Mouse (Mus musculus): ENCODE data around the gene Gm20388. TPM values are rescaled to one million over a fixed set of nuclear protein-coding genes. Genes with fewer than 3 reads are reported as not detected.

Gm20388 gene
- polyA plus RNA-seq, 1 experiment, result 28.1 TPM

GRCm38 (mm10) chr8:123505267-123505666 is 3594.6 kb downstream of the Gm20388 start:
- no peaks in the 10 kb centered on the region for H3K4me1 ChIP-seq (ENCODE audit: control insufficient read depth, insufficient read depth, low read length)
- no peak for TF ChIP-seq EP300 (IDR thresholded peaks at IDR 0.05; ENCODE audit: insufficient read depth, low read depth, low read length)
- TF ChIP-seq POLR2A (IDR thresholded peaks at IDR 0.05; ENCODE audit: insufficient read depth, low read length), result no peak
- TF ChIP-seq CTCF (IDR thresholded peaks at IDR 0.05; ENCODE audit: low read depth, low read length), result no peak
- no peak overlapping the region for H3K4me3 ChIP-seq (ENCODE audit: low read depth, low read length)
- H3K27me3 ChIP-seq (ENCODE audit: control insufficient read depth, insufficient read depth, low read length, poor library complexity, severe bottlenecking), result no peaks in the 10 kb centered on the region
- H3K9me3 ChIP-seq (replicated peaks; ENCODE audit: control insufficient read depth, insufficient read depth, low read length, poor library complexity, severe bottlenecking), result no peaks in the 10 kb centered on the region
- H3K36me3 ChIP-seq (ENCODE audit: control insufficient read depth, insufficient read depth, low read length, poor library complexity, severe bottlenecking), result peaks cover 15% of the 10 kb centered on the region; the same call in 1 of the 2 replicates
- H3K27ac ChIP-seq (ENCODE audit: insufficient read depth, low read length), result no peak overlapping the region
- H3K9ac ChIP-seq (ENCODE audit: low read depth, poor library complexity, severe bottlenecking), result no peak overlapping the region

DNA sequence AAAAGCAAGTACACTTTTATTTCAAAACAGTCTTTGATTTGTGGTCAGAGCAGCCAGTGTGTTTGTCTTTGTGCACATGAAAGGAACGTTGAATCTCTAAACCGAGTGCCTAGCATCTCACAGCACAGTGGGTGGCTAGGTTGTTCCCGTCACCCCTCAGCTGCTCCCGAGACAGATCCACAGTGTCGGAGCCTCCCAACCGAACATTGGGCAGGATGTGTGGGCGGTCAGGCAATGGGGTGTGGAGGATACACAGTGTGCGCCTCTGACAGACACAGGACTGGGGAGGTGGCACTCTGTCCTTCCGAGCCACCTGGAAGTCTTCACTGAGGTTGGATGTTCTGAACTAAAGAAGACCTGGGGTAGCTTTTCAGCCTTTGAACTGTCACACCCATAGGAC is 3595.1 kb downstream of the Gm20388 start:
- Histone ChIP-seq H3K9me3 (replicated peaks; ENCODE audit: control insufficient read depth, insufficient read depth, low read length, poor library complexity, severe bottlenecking) (no peaks in the 10 kb centered on the region), H3K27me3 (ENCODE audit: control insufficient read depth, insufficient read depth, low read length, poor library complexity, severe bottlenecking) (no peaks in the 10 kb centered on the region), H3K36me3 (ENCODE audit: control insufficient read depth, insufficient read depth, low read length, poor library complexity, severe bottlenecking) (peaks cover 15% of the 10 kb centered on the region; the same call in 1 of the 2 replicates), H3K4me1 (ENCODE audit: control insufficient read depth, insufficient read depth, low read length) (no peaks in the 10 kb centered on the region), H3K9ac (ENCODE audit: low read depth, poor library complexity, severe bottlenecking) (no peak overlapping the region), H3K27ac (ENCODE audit: insufficient read depth, low read length) (no peak overlapping the region), H3K4me3 (ENCODE audit: low read depth, low read length) (no peak overlapping the region)
- TF ChIP-seq CTCF (IDR thresholded peaks at IDR 0.05; ENCODE audit: low read depth, low read length), result no peak
- no peak for TF ChIP-seq EP300 (IDR thresholded peaks at IDR 0.05; ENCODE audit: insufficient read depth, low read depth, low read length)
- no peak for TF ChIP-seq POLR2A (IDR thresholded peaks at IDR 0.05; ENCODE audit: insufficient read depth, low read length)

DNA sequence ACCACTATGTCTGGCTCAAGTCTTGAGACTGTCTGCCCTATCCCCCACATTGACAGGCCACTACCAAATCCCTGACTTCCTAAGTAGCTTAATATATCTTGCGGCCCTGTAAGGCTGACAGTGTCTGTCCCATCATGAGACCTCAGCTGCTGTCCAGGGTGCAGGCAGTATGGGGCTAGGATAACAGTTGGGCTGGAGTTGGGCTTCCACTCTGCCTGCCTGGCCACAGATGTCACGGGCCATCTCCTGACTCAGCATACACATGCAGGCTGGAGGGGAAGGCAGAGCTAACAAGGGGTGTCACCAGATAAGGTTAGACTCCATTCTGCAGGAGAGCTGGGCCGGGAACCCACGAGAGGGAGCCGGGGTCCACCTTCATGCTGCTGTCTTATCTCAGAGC is 3596.5 kb downstream of the Gm20388 start:
- TF ChIP-seq EP300 (IDR thresholded peaks at IDR 0.05; ENCODE audit: insufficient read depth, low read depth, low read length) (no peak), CTCF (IDR thresholded peaks at IDR 0.05; ENCODE audit: low read depth, low read length) (no peak), POLR2A (IDR thresholded peaks at IDR 0.05; ENCODE audit: insufficient read depth, low read length) (no peak)
- Histone ChIP-seq H3K27ac (ENCODE audit: insufficient read depth, low read length) (no peak overlapping the region), H3K9ac (ENCODE audit: low read depth, poor library complexity, severe bottlenecking) (no peak overlapping the region), H3K4me3 (ENCODE audit: low read depth, low read length) (no peak overlapping the region), H3K4me1 (ENCODE audit: control insufficient read depth, insufficient read depth, low read length) (no peaks in the 10 kb centered on the region), H3K27me3 (ENCODE audit: control insufficient read depth, insufficient read depth, low read length, poor library complexity, severe bottlenecking) (no peaks in the 10 kb centered on the region), H3K36me3 (ENCODE audit: control insufficient read depth, insufficient read depth, low read length, poor library complexity, severe bottlenecking) (peaks cover 4% of the 10 kb centered on the region; the same call in 1 of the 2 replicates), H3K9me3 (replicated peaks; ENCODE audit: control insufficient read depth, insufficient read depth, low read length, poor library complexity, severe bottlenecking) (no peaks in the 10 kb centered on the region)

GRCm38 (mm10) chr8:123510819-123511218 is 3600.2 kb downstream of the Gm20388 start:
- no peaks in the 10 kb centered on the region for H3K4me1 ChIP-seq (ENCODE audit: control insufficient read depth, insufficient read depth, low read length)
- H3K9me3 ChIP-seq (replicated peaks; ENCODE audit: control insufficient read depth, insufficient read depth, low read length, poor library complexity, severe bottlenecking), result no peaks in the 10 kb centered on the region
- no peak overlapping the region for H3K27ac ChIP-seq (ENCODE audit: insufficient read depth, low read length)
- 0 out of 2 replicates have a peak, but pooled peaks cover 7% of the 10 kb centered on the region for H3K27me3 ChIP-seq (ENCODE audit: control insufficient read depth, insufficient read depth, low read length, poor library complexity, severe bottlenecking)
- H3K36me3 ChIP-seq (ENCODE audit: control insufficient read depth, insufficient read depth, low read length, poor library complexity, severe bottlenecking), result no peaks in the 10 kb centered on the region
- TF ChIP-seq EP300 (IDR thresholded peaks at IDR 0.05; ENCODE audit: insufficient read depth, low read depth, low read length) (no peak), POLR2A (IDR thresholded peaks at IDR 0.05; ENCODE audit: insufficient read depth, low read length) (no peak), CTCF (IDR thresholded peaks at IDR 0.05; ENCODE audit: low read depth, low read length) (no peak)
- H3K4me3 ChIP-seq (ENCODE audit: low read depth, low read length), result no peak overlapping the region
- no peak overlapping the region for H3K9ac ChIP-seq (ENCODE audit: low read depth, poor library complexity, severe bottlenecking)

DNA sequence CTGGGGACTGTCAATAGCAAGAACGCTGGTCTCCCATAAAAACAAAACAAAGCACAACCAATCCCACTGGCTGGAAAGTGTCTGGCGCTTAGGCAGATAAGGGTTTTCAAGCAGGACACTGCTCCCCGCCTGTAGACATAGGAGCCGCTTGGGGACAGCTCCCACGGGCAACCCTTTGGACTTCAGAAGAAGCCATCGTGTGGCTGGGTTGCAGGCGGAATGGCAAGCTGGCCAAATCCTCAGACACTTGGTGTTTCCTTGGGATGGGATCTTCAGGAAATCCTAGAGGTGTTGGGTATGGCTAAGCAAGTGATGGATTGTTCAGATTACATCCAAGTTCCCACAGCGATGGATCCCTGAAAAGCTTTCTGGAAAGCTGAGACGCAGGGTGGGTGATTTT is 3603.5 kb downstream of the Gm20388 start:
- Histone ChIP-seq H3K9me3 (replicated peaks; ENCODE audit: control insufficient read depth, insufficient read depth, low read length, poor library complexity, severe bottlenecking) (no peaks in the 10 kb centered on the region), H3K36me3 (ENCODE audit: control insufficient read depth, insufficient read depth, low read length, poor library complexity, severe bottlenecking) (no peaks in the 10 kb centered on the region), H3K4me3 (ENCODE audit: low read depth, low read length) (peak overlapping the region; percentile 67), H3K9ac (ENCODE audit: low read depth, poor library complexity, severe bottlenecking) (peak overlapping the region; percentile 84), H3K27ac (ENCODE audit: insufficient read depth, low read length) (no peak overlapping the region), H3K4me1 (ENCODE audit: control insufficient read depth, insufficient read depth, low read length) (no peaks in the 10 kb centered on the region), H3K27me3 (ENCODE audit: control insufficient read depth, insufficient read depth, low read length, poor library complexity, severe bottlenecking) (0 out of 2 replicates have a peak, but pooled peaks cover 7% of the 10 kb centered on the region)
- no peak for TF ChIP-seq CTCF (IDR thresholded peaks at IDR 0.05; ENCODE audit: low read depth, low read length)
- no peak for TF ChIP-seq EP300 (IDR thresholded peaks at IDR 0.05; ENCODE audit: insufficient read depth, low read depth, low read length)
- TF ChIP-seq POLR2A (IDR thresholded peaks at IDR 0.05; ENCODE audit: insufficient read depth, low read length), result no peak

GRCm38 (mm10) chr8:123514781-123515539 is 3604.3 kb downstream of the Gm20388 start, which contains the start of gene Dbndd1:
TSS of gene Dbndd1 (minus strand) at chr8:123515463.
- H3K27me3 ChIP-seq (ENCODE audit: control insufficient read depth, insufficient read depth, low read length, poor library complexity, severe bottlenecking), result 0 out of 2 replicates have a peak, but pooled peaks cover 7% of the 10 kb centered on the region

More at GRCm38 (mm10) chr8:123514781-123515539, 3604.3 kb downstream of the Gm20388 start, which contains the start of gene Dbndd1:
- Histone ChIP-seq H3K27ac (ENCODE audit: insufficient read depth, low read length) (no peak within 1 kb of the TSS), H3K9ac (ENCODE audit: low read depth, poor library complexity, severe bottlenecking) (peak within 1 kb of the TSS; percentile 84), H3K4me3 (ENCODE audit: low read depth, low read length) (peak within 1 kb of the TSS; percentile 67), H3K36me3 (ENCODE audit: control insufficient read depth, insufficient read depth, low read length, poor library complexity, severe bottlenecking) (no peaks in the 10 kb centered on the region), H3K9me3 (replicated peaks; ENCODE audit: control insufficient read depth, insufficient read depth, low read length, poor library complexity, severe bottlenecking) (no peaks in the 10 kb centered on the region), H3K4me1 (ENCODE audit: control insufficient read depth, insufficient read depth, low read length) (no peaks in the 10 kb centered on the region)
- TF ChIP-seq CTCF (IDR thresholded peaks at IDR 0.05; ENCODE audit: low read depth, low read length) (peak; percentile 36), POLR2A (IDR thresholded peaks at IDR 0.05; ENCODE audit: insufficient read depth, low read length) (no peak)

All from ES-Bruce4 (cell line).